Mouse (Mus musculus): Measurements from ENCODE around the gene Hist3h2ba.

Gene Hist3h2ba

GRCm38 (mm10) chr11:58985299-58985917 is 36.7 kb downstream of the Hist3h2ba start:
- DNase-seq (ENCODE audit: low spot score) = no peak

GRCm38 (mm10) chr11:58989166-58989565 is 40.4 kb downstream of the Hist3h2ba start:
- no peak for DNase-seq (ENCODE audit: low spot score)

DNA sequence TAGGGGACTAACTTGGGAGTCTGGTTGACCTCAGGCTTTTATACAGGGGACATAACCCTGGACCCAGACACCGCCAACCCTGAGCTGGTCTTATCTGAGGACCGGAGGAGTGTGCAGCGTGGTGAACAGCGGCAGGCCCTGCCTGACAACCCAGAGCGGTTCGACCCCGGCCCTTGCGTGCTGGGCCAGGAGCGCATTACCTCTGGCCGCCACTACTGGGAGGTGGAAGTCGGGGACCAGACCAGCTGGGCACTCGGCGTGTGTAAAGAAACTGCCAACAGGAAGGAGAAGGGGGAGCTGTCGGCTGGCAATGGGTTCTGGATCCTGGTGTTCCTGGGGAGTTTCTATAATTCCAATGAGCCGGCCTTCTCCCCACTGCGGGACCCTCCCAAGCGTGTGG is 41.4 kb downstream of the Hist3h2ba start:
- no peak for DNase-seq (ENCODE audit: low spot score)

DNA sequence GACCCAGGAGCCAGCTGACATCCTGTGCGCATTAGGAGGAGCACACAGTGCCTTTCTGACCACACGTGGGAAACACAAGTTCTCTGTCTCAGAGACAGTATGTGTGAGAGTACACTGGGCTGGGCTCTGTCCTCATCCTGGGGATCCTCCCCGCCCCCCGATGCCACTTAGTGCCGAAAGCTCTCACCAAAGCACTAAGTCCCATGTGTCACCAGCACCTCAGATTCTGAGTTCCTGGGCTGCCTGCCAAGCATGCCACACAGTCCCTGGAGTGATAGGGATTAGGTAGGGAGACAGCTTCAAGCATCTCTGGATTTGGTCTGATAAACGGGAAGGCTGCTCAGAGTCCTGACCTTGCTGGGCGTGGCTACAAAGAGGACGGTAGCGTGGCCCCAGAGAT is 42.1 kb downstream of the Hist3h2ba start:
- no peak for DNase-seq (ENCODE audit: low spot score)

GRCm38 (mm10) chr11:58991911-58992310 is 43.2 kb downstream of the Hist3h2ba start:
- DNase-seq (ENCODE audit: low spot score) = no peak

- DNase-seq (ENCODE audit: low spot score) = no peak
Observed at GRCm38 (mm10) chr11:58993091-58993670, 44.5 kb downstream of the Hist3h2ba start.

GRCm38 (mm10) chr11:58994337-58994826 is 45.7 kb downstream of the Hist3h2ba start:
- DNase-seq (ENCODE audit: low spot score) = peak; percentile 30

DNA sequence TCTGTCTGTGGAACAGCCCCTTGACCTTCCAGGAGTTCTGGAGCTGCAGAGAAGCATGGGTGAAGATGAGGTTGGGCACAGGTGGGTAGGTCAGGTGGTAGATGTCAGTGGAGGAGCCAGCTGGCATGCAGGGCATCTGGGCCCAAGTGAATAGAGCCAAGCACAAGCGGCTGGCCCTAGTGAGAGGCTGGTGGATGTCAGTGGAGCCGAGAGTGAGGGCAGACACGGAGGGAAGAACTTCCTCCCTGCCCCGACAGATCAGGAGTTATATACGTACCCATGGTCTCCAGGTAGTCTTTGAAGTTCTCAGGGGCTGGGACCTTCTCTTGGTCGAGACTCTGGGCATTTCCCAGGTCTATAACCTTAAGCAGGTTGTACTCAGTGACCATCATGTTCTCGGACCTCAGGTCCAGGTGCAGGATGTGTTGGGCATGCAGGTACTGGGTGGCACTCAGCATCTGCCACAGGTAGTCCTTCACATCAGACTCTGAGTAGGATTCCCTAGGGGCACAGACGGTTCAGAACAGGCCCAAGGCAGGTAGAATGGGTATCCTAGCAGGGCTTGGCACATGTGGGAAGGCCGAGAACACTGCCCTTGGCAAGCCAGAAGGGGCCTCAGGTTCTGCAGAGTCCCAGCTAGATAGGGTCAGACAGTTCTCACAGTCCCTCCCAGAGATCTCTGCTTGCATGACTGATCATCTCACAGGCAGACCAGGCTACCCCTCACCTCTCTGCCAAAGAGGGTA is 46.5 kb downstream of the Hist3h2ba start:
- no peak for DNase-seq (ENCODE audit: low spot score)

- DNase-seq (ENCODE audit: low spot score) = no peak
Observed at GRCm38 (mm10) chr11:58995807-58996370, 47.2 kb downstream of the Hist3h2ba start.

GRCm38 (mm10) chr11:58997541-58997940 is 48.8 kb downstream of the Hist3h2ba start:
- DNase-seq (ENCODE audit: low spot score) = no peak
